Mouse (Mus musculus): Measurements from ENCODE around the gene Tbcb.
"Not testable (repeated sequence)": the region's sequence is repeated elsewhere in the genome, so short reads cannot be mapped to it uniquely, and the experiment has no call there.

The Tbcb gene

GRCm38 (mm10) chr7:30231669-30232454 lies at the start of gene Tbcb, which contains the start of gene Polr2i:
Gene Tbcb, minus strand, starts transcription at chr7:30232272.
Gene Polr2i, plus strand, starts transcription at chr7:30231948.
- peak; percentile 97 for DNase-seq

GRCm38 (mm10) chr7:30281522-30281921 lies 49.5 kb upstream of the Tbcb start:
- no peak for DNase-seq

- peak; percentile 80 for DNase-seq
Observed at GRCm38 (mm10) chr7:30280670-30281138, 48.6 kb upstream of the Tbcb start.

GRCm38 (mm10) chr7:30279951-30280669 lies 48.0 kb upstream of the Tbcb start, which contains the start of the genes Thap8 and Wdr62:
Gene Thap8, plus strand, starts transcription at chr7:30280094.
Gene Wdr62, minus strand, starts transcription at chr7:30280419.
- peak; percentile 95 for DNase-seq

GRCm38 (mm10) chr7:30279536-30279935 lies 47.5 kb upstream of the Tbcb start:
- DNase-seq = peak; percentile 58

GRCm38 (mm10) chr7:30278911-30279310 lies 46.8 kb upstream of the Tbcb start:
- DNase-seq = no peak

- DNase-seq = no peak
Observed at GRCm38 (mm10) chr7:30274383-30274782, 42.3 kb upstream of the Tbcb start.

GRCm38 (mm10) chr7:30269641-30270040 lies 37.6 kb upstream of the Tbcb start:
- DNase-seq = no peak

GRCm38 (mm10) chr7:30266780-30267179 lies 34.7 kb upstream of the Tbcb start:
- DNase-seq = no peak

- DNase-seq = no peak
Observed at GRCm38 (mm10) chr7:30265935-30266334, 33.9 kb upstream of the Tbcb start.

GRCm38 (mm10) chr7:30265531-30265930 lies 33.5 kb upstream of the Tbcb start:
- DNase-seq = no peak

- DNase-seq = no peak
Observed at GRCm38 (mm10) chr7:30265041-30265440, 33.0 kb upstream of the Tbcb start.

GRCm38 (mm10) chr7:30251956-30252954 lies 20.2 kb upstream of the Tbcb start:
- no peak for DNase-seq

GRCm38 (mm10) chr7:30237374-30237773 lies 5.3 kb upstream of the Tbcb start:
- DNase-seq = not testable (repeated sequence)

GRCm38 (mm10) chr7:30235625-30236024 lies 3.6 kb upstream of the Tbcb start, which contains the start of gene Ovol3:
Gene Ovol3, minus strand, starts transcription at chr7:30235725.
- no peak for DNase-seq

GRCm38 (mm10) chr7:30235091-30235490 lies 3.0 kb upstream of the Tbcb start:
- DNase-seq = no peak

GRCm38 (mm10) chr7:30234276-30234858 lies 2.3 kb upstream of the Tbcb start:
- DNase-seq = no peak

GRCm38 (mm10) chr7:30233387-30233786 lies 1.3 kb upstream of the Tbcb start:
- no peak for DNase-seq

- DNase-seq = peak; percentile 73
Observed at GRCm38 (mm10) chr7:30232631-30233148, 618 bp upstream of the Tbcb start.

GRCm38 (mm10) chr7:30231328-30231668 lies 774 bp downstream of the Tbcb start:
- DNase-seq = no peak

- no peak for DNase-seq
Observed at GRCm38 (mm10) chr7:30224206-30224605, 7.9 kb downstream of the Tbcb start.

- DNase-seq = peak; percentile 26
Observed at GRCm38 (mm10) chr7:30222205-30222604, 9.9 kb downstream of the Tbcb start.

Data from liver (tissue).